Mouse (Mus musculus) intestine, embryonic 14.5 days (tissue): ENCODE measurements around the gene Fhod1. TPM values are rescaled to one million over a fixed set of nuclear protein-coding genes. Genes with fewer than 3 reads are reported as not detected.

ENCODE experiments used
- ATAC-seq: fragments of 200-750 bp; cut with Nextera tagmentation; replicated peaks from 2 replicates; pipeline ENCODE4 v1.8.0; 2017; ENCODE audit warnings: low read depth, moderate number of reproducible peaks, moderate TSS enrichment, moderate library complexity; ENCODE audit not compliant: low FRiP score, low TSS enrichment
- DNase-seq: peaks from one replicate; pipeline ENCODE4 v3.0.0-alpha.2; 2018; ENCODE audit warnings: low spot score
- H3K27ac ChIP-seq: fragments of 300-500 bp; sonication (generic); 2 replicates; pipeline ENCODE4 v1.5.1; 2014; ENCODE audit warnings: low read depth, mild to moderate bottlenecking, control low read depth
- H3K27me3 ChIP-seq: fragments of 300-500 bp; sonication (generic); replicated peaks from 2 replicates; pipeline ENCODE4 v1.6.1; 2014; ENCODE audit warnings: low read length, control low read depth; ENCODE audit not compliant: control insufficient read depth, insufficient read depth
- H3K36me3 ChIP-seq: fragments of 300-500 bp; sonication (generic); 2 replicates; pipeline ENCODE4 v1.6.1; 2014; ENCODE audit warnings: low read length, control low read depth; ENCODE audit not compliant: control insufficient read depth, insufficient read depth
- H3K4me1 ChIP-seq: fragments of 300-500 bp; sonication (generic); replicated peaks from 2 replicates; pipeline ENCODE4 v1.6.1; 2014; ENCODE audit warnings: low read length, control low read depth, mixed read lengths; ENCODE audit not compliant: control insufficient read depth, insufficient read depth
- H3K4me2 ChIP-seq: fragments of 300-500 bp; sonication (generic); 2 replicates; pipeline ENCODE4 v1.6.1; 2014; ENCODE audit warnings: low read length
- H3K4me3 ChIP-seq: fragments of 300-500 bp; sonication (generic); 2 replicates; pipeline ENCODE4 v1.5.1; 2014; ENCODE audit warnings: low read depth, low read length, control low read depth, mixed read lengths
- H3K9ac ChIP-seq: fragments of 300-500 bp; sonication (generic); 2 replicates; pipeline ENCODE4 v1.6.1; 2014; ENCODE audit warnings: mild to moderate bottlenecking, low read length
- H3K9me3 ChIP-seq: fragments of 300-500 bp; sonication (generic); 2 replicates; pipeline ENCODE4 v1.6.1; 2016; ENCODE audit warnings: low read length, control low read depth; ENCODE audit not compliant: control insufficient read depth
- WGBS: fragments of 180-500 bp; shearing (Covaris S2); extraction: QIAGEN DNeasy Blood & Tissue Kit; methylation state at CpG from one replicate; pipeline ENCODE4 v1.1.7; 2014; 5-methylcytosine and 5-hydroxymethylcytosine counted together
- polyA plus RNA-seq: library from polyadenylated mRNA; unstranded; fragments of >200 nt; fragmentation: Nextera tagmentation; extraction: Ambion mirVana; gene quantifications from 2 replicates; pipeline ENCODE4 v1.2.1, GENCODE M21; 2014

Gene Fhod1
- polyA plus RNA-seq, 1 experiment from 2014 or later = 3.5 TPM

DNA sequence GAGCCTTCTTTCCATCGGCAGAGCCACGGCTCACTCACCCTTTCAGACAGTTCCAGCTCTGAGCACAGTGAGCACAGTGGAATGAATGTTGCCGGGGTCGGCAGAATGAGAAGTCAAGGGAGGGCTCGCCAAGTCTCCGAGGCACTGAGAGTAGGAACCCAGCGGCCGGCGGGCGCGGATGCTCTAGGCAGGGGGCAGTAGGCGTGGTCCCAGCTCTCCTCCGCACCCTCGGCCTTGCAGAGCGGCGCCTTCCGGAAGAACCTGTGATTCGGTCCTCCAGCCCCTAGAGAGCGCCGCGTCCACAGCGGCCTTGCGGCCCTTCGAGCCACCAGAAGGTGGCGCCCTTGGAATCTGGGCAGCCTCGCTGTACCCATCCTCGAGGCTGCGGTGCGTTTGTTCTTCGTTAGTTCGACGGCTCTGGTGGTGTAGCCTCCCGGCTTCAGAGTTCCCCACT, 26.8 kb upstream of the Fhod1 start:
- Histone ChIP-seq H3K9ac (no peak overlapping the region), H3K4me2 (peak overlapping the region; percentile 48), H3K27me3 (no peaks in the 10 kb centered on the region), H3K4me3 (no peak overlapping the region), H3K27ac (no peak overlapping the region), H3K4me1 (0 out of 2 replicates have a peak, but pooled peaks cover 6% of the 10 kb centered on the region), H3K36me3 (no peaks in the 10 kb centered on the region), H3K9me3 (peaks cover 3% of the 10 kb centered on the region; the same call in 1 of the 2 replicates)
- DNase-seq (peak; percentile 76), ATAC-seq (peak; percentile 47; the same call in 1 of the 2 replicates)
- 25% methylated on average over 33 of the region's 33 CpGs for WGBS

DNA sequence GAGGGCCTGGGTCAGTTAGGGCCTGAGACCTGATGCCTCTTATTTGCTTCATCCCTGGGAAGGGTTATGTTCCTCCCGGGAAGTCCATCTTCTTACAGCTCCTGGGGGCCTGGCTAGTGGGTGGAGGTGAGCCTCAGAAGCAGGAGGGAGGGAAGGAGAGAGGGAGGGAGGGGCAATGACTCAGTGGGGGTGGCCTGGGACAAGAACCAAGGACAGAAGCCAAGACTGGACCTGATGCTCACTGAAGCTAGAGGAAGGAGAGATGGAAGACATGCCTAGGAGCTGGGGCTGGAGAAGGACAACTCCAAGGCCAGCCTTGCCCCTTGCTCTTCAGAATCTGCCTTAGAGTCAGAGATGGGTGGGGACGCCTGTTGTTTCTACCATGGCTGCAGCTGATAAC, 25.3 kb upstream of the Fhod1 start, which contains the start of gene Plekhg4:
TSS of gene Plekhg4 (plus strand) at position 243 of the 400 bp plus-strand sequence.
- no peaks in the 10 kb centered on the region for H3K4me1 ChIP-seq
- H3K27ac ChIP-seq = no peak within 1 kb of the TSS
- no peak within 1 kb of the TSS for H3K9ac ChIP-seq
- H3K9me3 ChIP-seq = peaks cover 3% of the 10 kb centered on the region; the same call in 1 of the 2 replicates
- DNase-seq (no peak), ATAC-seq (no peak)
- no peaks in the 10 kb centered on the region for H3K27me3 ChIP-seq
- H3K36me3 ChIP-seq = peaks cover 4% of the 10 kb centered on the region; the same call in 1 of the 2 replicates
- 48% methylated on average over 2 of the region's 2 CpGs for WGBS
- H3K4me3 ChIP-seq = no peak within 1 kb of the TSS
- peak within 1 kb of the TSS; percentile 48; the same call in 1 of the 2 replicates for H3K4me2 ChIP-seq

DNA sequence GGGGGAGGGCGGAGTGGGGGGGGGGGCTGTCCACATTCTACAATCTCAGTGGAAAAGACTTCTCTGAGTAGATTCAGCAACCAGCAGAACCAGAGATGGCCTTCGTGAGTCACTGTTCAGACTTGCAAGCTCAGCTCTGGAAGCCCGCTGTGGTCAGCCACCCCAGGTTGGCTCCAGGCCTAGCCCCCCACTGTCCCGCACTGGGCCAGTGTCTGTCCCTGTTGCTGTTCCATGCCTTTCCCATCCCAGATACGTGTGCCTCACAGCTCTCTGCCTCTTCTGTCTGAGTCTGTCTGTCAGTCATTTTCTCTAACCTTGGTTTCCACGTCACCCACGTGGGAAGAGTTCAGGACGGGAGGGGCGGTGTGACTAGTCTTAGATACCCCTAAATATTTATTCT, 24.7 kb upstream of the Fhod1 start:
- Histone ChIP-seq H3K4me3 (no peak overlapping the region), H3K9ac (no peak overlapping the region), H3K4me1 (no peaks in the 10 kb centered on the region), H3K9me3 (peaks cover 3% of the 10 kb centered on the region; the same call in 1 of the 2 replicates), H3K27me3 (no peaks in the 10 kb centered on the region), H3K4me2 (no peak overlapping the region), H3K27ac (no peak overlapping the region), H3K36me3 (peaks cover 4% of the 10 kb centered on the region; the same call in 1 of the 2 replicates)
- ATAC-seq (no peak), DNase-seq (no peak)
- 79% methylated on average over 9 of the region's 9 CpGs for WGBS

DNA sequence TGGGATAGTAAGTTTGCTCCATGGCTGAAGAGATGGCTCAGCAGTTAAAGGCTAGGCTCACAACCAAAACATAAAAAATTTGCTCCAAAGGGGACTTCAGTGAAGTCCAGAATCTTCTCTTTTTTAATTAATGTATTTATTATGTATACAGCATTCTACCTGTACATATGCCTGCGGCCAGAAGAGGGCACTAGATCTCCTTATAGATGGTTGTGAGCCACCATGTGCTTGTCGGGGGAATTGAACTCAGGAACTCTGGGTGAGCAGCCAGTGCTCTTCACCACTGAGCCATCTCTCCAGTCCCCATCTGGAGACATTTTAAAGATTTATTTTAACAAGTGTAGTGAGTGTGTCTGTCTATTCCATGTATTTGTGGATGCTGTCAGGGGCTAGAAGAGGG, 19.4 kb upstream of the Fhod1 start:
- ATAC-seq (no peak), DNase-seq (no peak)
- Histone ChIP-seq H3K27me3 (no peaks in the 10 kb centered on the region), H3K4me1 (no peaks in the 10 kb centered on the region), H3K9me3 (no peaks in the 10 kb centered on the region), H3K36me3 (peaks cover 4% of the 10 kb centered on the region; the same call in 1 of the 2 replicates), H3K9ac (no peak overlapping the region), H3K4me2 (no peak overlapping the region), H3K4me3 (no peak overlapping the region), H3K27ac (no peak overlapping the region)
- WGBS = 69% methylated on average over 2 of the region's 2 CpGs

DNA sequence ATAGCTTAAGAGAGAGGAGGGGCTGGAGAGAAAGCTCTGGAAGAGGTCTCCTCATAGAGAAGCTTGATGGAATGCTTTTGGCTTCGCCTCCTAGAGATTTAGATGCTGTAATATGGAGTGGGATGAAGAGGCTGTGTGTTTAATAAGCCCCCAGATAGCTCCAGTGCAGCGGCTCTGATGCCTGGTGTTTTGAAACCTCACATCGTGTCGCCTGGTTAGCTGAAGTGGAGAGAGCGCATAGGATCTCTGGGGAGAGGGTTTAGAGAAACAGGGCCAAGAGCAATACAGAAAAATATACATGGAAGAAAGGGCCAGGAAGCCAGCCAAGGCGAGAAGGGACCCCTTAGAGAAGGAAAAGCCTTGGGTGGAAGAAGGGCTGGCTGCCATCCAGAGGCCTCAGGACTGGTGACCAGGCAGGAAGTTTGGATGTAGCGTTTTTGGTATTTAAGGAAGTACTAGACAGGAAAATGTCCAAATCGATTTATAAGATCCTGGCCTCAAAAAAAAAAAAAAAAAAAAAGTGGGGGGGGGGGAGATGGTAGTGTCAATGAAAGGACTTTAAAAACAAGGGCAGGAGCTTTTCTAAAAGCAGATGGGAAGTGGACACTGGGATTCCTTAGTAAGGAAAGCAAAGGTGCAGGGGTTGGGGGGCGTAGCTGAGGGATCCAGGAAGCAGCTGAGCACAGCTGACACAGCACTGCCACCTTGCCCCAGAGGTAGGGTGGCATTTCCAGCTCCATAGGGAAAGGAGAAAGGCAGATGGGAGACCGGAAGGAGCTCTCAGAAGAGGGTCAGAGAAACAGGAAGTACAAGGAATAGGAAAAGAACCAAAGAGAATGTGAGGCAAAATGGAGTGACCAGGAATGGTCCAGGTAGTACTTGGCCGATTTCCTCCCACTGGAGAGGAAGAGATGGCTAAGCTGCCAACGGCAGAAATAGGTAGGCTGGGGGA, 14.3 kb upstream of the Fhod1 start:
- H3K27ac ChIP-seq = peak overlapping the region; percentile 52; the same call in 1 of the 2 replicates
- ATAC-seq = no peak
- H3K36me3 ChIP-seq = no peaks in the 10 kb centered on the region
- 58% methylated on average over 12 of the region's 12 CpGs for WGBS
- no peak overlapping the region for H3K4me3 ChIP-seq
- H3K4me1 ChIP-seq = 0 out of 2 replicates have a peak, but pooled peaks cover 4% of the 10 kb centered on the region
- no peak for DNase-seq
- no peak overlapping the region for H3K9ac ChIP-seq
- H3K27me3 ChIP-seq = no peaks in the 10 kb centered on the region
- H3K9me3 ChIP-seq = no peaks in the 10 kb centered on the region
- no peak overlapping the region for H3K4me2 ChIP-seq

DNA sequence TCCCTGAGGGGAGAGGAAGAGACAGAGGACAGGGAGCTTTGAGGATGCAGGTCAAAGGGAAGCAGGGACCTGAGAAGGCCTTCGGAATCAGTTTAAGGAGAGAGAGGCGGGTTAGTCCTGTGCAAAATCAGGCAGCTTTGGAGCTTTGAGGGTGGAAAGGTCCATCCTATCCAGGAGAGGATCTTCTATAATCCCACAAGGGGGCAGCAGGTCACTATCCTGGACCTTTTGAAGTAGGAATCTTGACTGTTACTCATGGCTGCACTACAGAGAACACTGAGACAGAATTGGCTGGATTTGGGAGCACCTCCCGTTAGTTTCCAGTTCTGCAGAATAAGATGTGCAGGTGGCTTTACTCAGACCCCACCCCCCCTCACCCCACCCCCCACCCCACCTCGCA, 11.9 kb upstream of the Fhod1 start:
- 38% methylated on average over 4 of the region's 4 CpGs for WGBS
- 0 out of 2 replicates have a peak, but pooled peaks cover 4% of the 10 kb centered on the region for H3K4me1 ChIP-seq
- H3K9me3 ChIP-seq = no peaks in the 10 kb centered on the region
- H3K4me3 ChIP-seq = no peak overlapping the region
- DNase-seq = no peak
- H3K27ac ChIP-seq = no peak overlapping the region
- ATAC-seq = 0 out of 2 replicates have a peak, but pooled peaks have one; percentile 42
- no peak overlapping the region for H3K4me2 ChIP-seq
- H3K9ac ChIP-seq = no peak overlapping the region
- no peaks in the 10 kb centered on the region for H3K27me3 ChIP-seq
- no peaks in the 10 kb centered on the region for H3K36me3 ChIP-seq

DNA sequence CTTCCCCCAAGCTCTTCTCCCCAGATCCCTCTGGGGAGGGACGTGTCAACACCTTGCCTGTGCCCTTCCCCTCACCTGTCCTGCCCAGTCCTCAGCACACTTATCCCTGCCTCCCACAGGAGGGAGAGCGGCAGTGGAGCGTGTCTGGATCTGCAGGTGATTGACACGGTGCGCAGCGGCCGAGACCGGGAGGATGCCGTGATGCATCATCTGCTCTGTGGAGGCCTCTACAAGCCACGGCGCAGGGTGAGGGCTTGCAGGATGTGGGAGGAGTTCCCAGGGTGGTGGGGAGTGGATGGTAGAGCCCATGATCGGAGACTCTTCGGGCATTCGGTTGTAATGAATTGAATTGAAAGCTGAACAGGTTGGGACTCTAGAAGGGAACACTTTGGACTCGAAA, 11.5 kb upstream of the Fhod1 start:
- Histone ChIP-seq H3K4me2 (no peak overlapping the region), H3K27ac (no peak overlapping the region), H3K27me3 (no peaks in the 10 kb centered on the region), H3K4me1 (0 out of 2 replicates have a peak, but pooled peaks cover 4% of the 10 kb centered on the region), H3K36me3 (no peaks in the 10 kb centered on the region), H3K9ac (no peak overlapping the region), H3K4me3 (no peak overlapping the region), H3K9me3 (no peaks in the 10 kb centered on the region)
- DNase-seq = no peak
- WGBS = 71% methylated on average over 15 of the region's 15 CpGs
- ATAC-seq = no peak

DNA sequence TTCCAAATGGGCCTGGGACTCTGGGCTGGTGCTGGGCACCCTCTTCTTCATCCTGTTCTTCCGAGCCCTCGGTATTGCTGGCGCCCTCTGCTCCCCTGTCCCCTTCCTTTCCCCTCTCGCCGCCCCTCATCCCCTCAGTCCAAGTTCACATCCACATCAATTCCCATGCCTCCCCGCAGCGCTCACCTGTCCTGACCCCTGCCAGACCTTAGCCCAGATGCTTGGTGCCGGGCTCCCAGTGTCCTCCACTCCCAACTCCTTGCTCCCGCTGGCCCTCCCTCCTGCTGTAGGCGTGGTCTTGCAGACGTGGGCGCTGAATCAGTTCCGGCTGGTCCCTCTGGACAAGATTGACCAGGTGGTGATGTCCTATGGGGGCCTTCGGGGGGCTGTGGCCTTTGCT, 8.9 kb upstream of the Fhod1 start:
- WGBS = 86% methylated on average over 14 of the region's 14 CpGs
- H3K4me1 ChIP-seq = 0 out of 2 replicates have a peak, but pooled peaks cover 2% of the 10 kb centered on the region
- H3K4me3 ChIP-seq = no peak overlapping the region
- no peaks in the 10 kb centered on the region for H3K27me3 ChIP-seq
- DNase-seq (no peak), ATAC-seq (no peak)
- no peak overlapping the region for H3K27ac ChIP-seq
- H3K9ac ChIP-seq = no peak overlapping the region
- no peaks in the 10 kb centered on the region for H3K36me3 ChIP-seq
- H3K9me3 ChIP-seq = no peaks in the 10 kb centered on the region
- no peak overlapping the region for H3K4me2 ChIP-seq
